Mouse (Mus musculus) CH12.LX (cell line): ENCODE data around the gene Xpnpep3. TPM values are rescaled to one million over a fixed set of nuclear protein-coding genes. Genes with fewer than 3 reads are reported as not detected.

Source experiments
- DNase-seq: peaks from one replicate; pipeline ENCODE4 v3.0.0-alpha.2; 2013; ENCODE audit errors: extremely low read depth
- H3K27ac ChIP-seq: 2 replicates; pipeline ENCODE4 v1.5.1; 2012; ENCODE audit warnings: low read depth, mild to moderate bottlenecking, control low read depth, moderate library complexity; ENCODE audit not compliant: insufficient read depth
- H3K27me3 ChIP-seq: replicated peaks from 2 replicates; pipeline ENCODE3; 2012; ENCODE audit warnings: inconsistent platforms
- H3K36me3 ChIP-seq, 2 experiments: replicated peaks in 1 of 2; 2 replicates each; pipeline versions ENCODE3 to v1.6.1; 2012; ENCODE audit warnings: inconsistent platforms in 1 of 2, low read length in 1 of 2, mild to moderate bottlenecking in 1 of 2, mixed read lengths in 1 of 2, moderate library complexity in 1 of 2; ENCODE audit not compliant: control insufficient read depth in 1 of 2, insufficient read depth in 1 of 2
- H3K4me1 ChIP-seq, 2 experiments: 2 replicates each; pipeline ENCODE4 v1.6.1; 2012; ENCODE audit warnings: inconsistent platforms in 1 of 2, moderate library complexity in 1 of 2; ENCODE audit not compliant: insufficient read depth in 2 of 2, control insufficient read depth in 1 of 2
- H3K4me2 ChIP-seq: 2 replicates; pipeline ENCODE4 v1.6.1; 2012; ENCODE audit warnings: low read depth, mild to moderate bottlenecking, control low read depth; ENCODE audit not compliant: poor library complexity, insufficient read depth, severe bottlenecking
- H3K4me3 ChIP-seq, 3 experiments: fragments of 150-350 bp in 1 of 3; sonication (generic) in 1 of 3; replicated peaks in 1 of 3; 2 replicates each; pipeline versions ENCODE3 to v1.5.1; 2011 to 2012; ENCODE audit warnings: low read depth in 2 of 3, low read length in 2 of 3, mild to moderate bottlenecking in 2 of 3, moderate library complexity in 2 of 3, control low read depth in 1 of 3, improper control_type of control experiment in 1 of 3, inconsistent platforms in 1 of 3, mixed read lengths in 1 of 3; ENCODE audit not compliant: poor library complexity in 1 of 3
- H3K79me2 ChIP-seq: replicated peaks from 2 replicates; pipeline ENCODE4 v1.6.1; 2012; ENCODE audit warnings: mild to moderate bottlenecking, moderate library complexity; ENCODE audit not compliant: control insufficient read depth, poor library complexity, insufficient read depth, severe bottlenecking; ENCODE audit errors: extremely low read depth
- H3K9ac ChIP-seq: 2 replicates; pipeline ENCODE4 v1.6.1; 2012; ENCODE audit warnings: low read depth, mild to moderate bottlenecking, control low read depth, moderate library complexity; ENCODE audit not compliant: insufficient read depth
- H3K9me3 ChIP-seq: replicated peaks from 2 replicates; pipeline ENCODE3; 2012; ENCODE audit warnings: low read length, inconsistent platforms, mixed read lengths
- BHLHE40 ChIP-seq: IDR thresholded peaks from 2 replicates; pipeline ENCODE4 v1.6.1; 2011; ENCODE audit warnings: mild to moderate bottlenecking, low read depth, low read length, improper control_type of control experiment
- CHD1 ChIP-seq: IDR thresholded peaks from 2 replicates; pipeline ENCODE4 v1.6.1; 2012; ENCODE audit warnings: low read depth, low read length, improper control_type of control experiment, inconsistent platforms
- CHD2 ChIP-seq: IDR thresholded peaks from 2 replicates; pipeline ENCODE4 v1.6.1; 2011; ENCODE audit warnings: low read length, improper control_type of control experiment
- CTCF ChIP-seq, 2 experiments: IDR thresholded peaks in 1 of 2; conservative IDR thresholded peaks in 1 of 2; 2 replicates each; pipeline ENCODE4 v1.5.1; 2011 to 2012; ENCODE audit warnings: low read depth in 2 of 2, low read length in 2 of 2, improper control_type of control experiment in 1 of 2, inconsistent platforms in 1 of 2, mild to moderate bottlenecking in 1 of 2, moderate library complexity in 1 of 2
- E2F4 ChIP-seq: IDR thresholded peaks from 2 replicates; pipeline ENCODE4 v1.6.1; 2011; ENCODE audit warnings: low read depth, low read length, improper control_type of control experiment; ENCODE audit not compliant: insufficient replicate concordance
- ELF1 ChIP-seq: IDR thresholded peaks from 2 replicates; pipeline ENCODE4 v1.6.1; 2014; ENCODE audit warnings: low read depth, mild to moderate bottlenecking, inconsistent platforms, low read length, improper control_type of control experiment
- EP300 ChIP-seq: IDR thresholded peaks from 2 replicates; pipeline ENCODE4 v1.6.1; 2011; ENCODE audit warnings: low read length, improper control_type of control experiment
- HCFC1 ChIP-seq: IDR thresholded peaks from 2 replicates; pipeline ENCODE4 v1.6.1; 2012; ENCODE audit warnings: low read depth, mild to moderate bottlenecking, inconsistent platforms, low read length, improper control_type of control experiment
- IRF4 ChIP-seq: IDR thresholded peaks from 2 replicates; pipeline ENCODE4 v1.6.1; 2014; ENCODE audit warnings: low read depth, mild to moderate bottlenecking, inconsistent platforms, low read length, improper control_type of control experiment
- JUN ChIP-seq: IDR thresholded peaks from 2 replicates; pipeline ENCODE4 v1.6.1; 2011; ENCODE audit warnings: low read depth, mild to moderate bottlenecking, low read length, improper control_type of control experiment, moderate library complexity; ENCODE audit not compliant: insufficient read depth
- MAZ ChIP-seq: IDR thresholded peaks from 2 replicates; pipeline ENCODE4 v1.6.1; 2012; ENCODE audit warnings: low read depth, mild to moderate bottlenecking, inconsistent platforms, low read length, improper control_type of control experiment, moderate library complexity
- MEF2A ChIP-seq: IDR thresholded peaks from 2 replicates; pipeline ENCODE4 v1.6.1; 2014; ENCODE audit warnings: low read depth, mild to moderate bottlenecking, inconsistent platforms, low read length, improper control_type of control experiment, borderline replicate concordance
- MXI1 ChIP-seq: IDR thresholded peaks from 2 replicates; pipeline ENCODE4 v1.6.1; 2011; ENCODE audit warnings: mild to moderate bottlenecking, low read depth, low read length, improper control_type of control experiment
- PAX5 ChIP-seq: IDR thresholded peaks from 2 replicates; pipeline ENCODE4 v1.6.1; 2012; ENCODE audit warnings: low read length, inconsistent platforms, mixed read lengths
- POLR2A ChIP-seq: IDR thresholded peaks from 2 replicates; pipeline ENCODE4 v1.6.1; 2011; ENCODE audit warnings: low read depth, mild to moderate bottlenecking, improper control_type of control experiment, low read length
- POLR2AphosphoS2 ChIP-seq: IDR thresholded peaks from 2 replicates; pipeline ENCODE4 v1.6.1; 2011; ENCODE audit warnings: low read depth, low read length, improper control_type of control experiment
- SIN3A ChIP-seq: IDR thresholded peaks from 2 replicates; pipeline ENCODE4 v1.6.1; 2012; ENCODE audit warnings: low read length, improper control_type of control experiment, inconsistent platforms
- SMC3 ChIP-seq: IDR thresholded peaks from 2 replicates; pipeline ENCODE4 v1.6.1; 2011; ENCODE audit warnings: low read depth, low read length, improper control_type of control experiment
- TBP ChIP-seq: conservative IDR thresholded peaks from 2 replicates; pipeline ENCODE4 v1.6.1; 2011; ENCODE audit warnings: low read depth, low read length, improper control_type of control experiment
- TCF12 ChIP-seq: IDR thresholded peaks from 2 replicates; pipeline ENCODE4 v1.6.1; 2014; ENCODE audit warnings: low read depth, mild to moderate bottlenecking, inconsistent platforms, low read length, improper control_type of control experiment
- ZKSCAN1 ChIP-seq: IDR thresholded peaks from 2 replicates; pipeline ENCODE4 v1.6.1; 2012; ENCODE audit warnings: low read depth, inconsistent platforms, low read length, improper control_type of control experiment, borderline replicate concordance
- ZNF384 ChIP-seq: IDR thresholded peaks from 2 replicates; pipeline ENCODE4 v1.6.1; 2012; ENCODE audit warnings: low read depth, low read length, improper control_type of control experiment, inconsistent platforms
- dilution Hi-C: fragments of 300-500 bp; cut with MboI; formaldehyde crosslinking; loops from 2 replicates; pipeline ENCODE4 v1.14.3; 2020; ENCODE audit warnings: low sequenced_read_pairs; ENCODE audit not compliant: extremely low pct_unique_long_range_greater_than_20kb, extremely low pct_ligation_motif_present
- in situ Hi-C: fragments of 300-500 bp; cut with MboI; formaldehyde crosslinking; loops from 3 replicates; pipeline ENCODE4 v1.14.3; 2019; ENCODE audit warnings: low sequenced_read_pairs, low pct_ligation_motif_present, low pct_unique_long_range_greater_than_20kb, mixed read lengths
- polyA plus RNA-seq: library from polyadenylated mRNA; unstranded; fragments of >175 nt; gene quantifications from 2 replicates; pipeline ENCODE4 v1.2.1, GENCODE M21; 2012; ENCODE audit warnings: low read depth; ENCODE audit not compliant: insufficient read length
- total RNA-seq, 2 experiments: library from RNA; depleted of rRNA; stranded (reverse); fragments of 300-350 nt in 1 of 2; fragments of >200 nt in 1 of 2; gene quantifications; 2 replicates each; pipeline ENCODE4 v1.2.3; 2012 to 2014

Gene Xpnpep3
- total and polyA plus RNA-seq, 3 experiments: 4.3 to 6.0 (median 5.2) TPM

DNA sequence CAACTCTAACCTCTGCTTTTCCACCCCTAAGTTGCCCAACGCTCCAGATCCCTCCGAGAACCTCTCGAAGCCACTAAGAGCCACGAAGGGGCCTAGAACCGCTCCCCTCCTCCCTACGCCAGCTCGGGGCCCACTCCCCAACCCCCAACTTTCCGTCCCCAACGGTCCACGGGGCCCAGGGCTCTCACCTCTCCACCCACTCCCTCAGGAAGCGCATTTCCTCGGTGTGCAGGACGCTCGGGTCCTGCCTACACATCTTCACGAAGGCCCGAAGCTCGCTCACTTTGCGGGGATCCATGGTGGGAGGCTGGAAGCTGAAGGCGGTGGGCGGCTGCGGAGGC, 671 bp upstream of the Xpnpep3 start:
- dilution Hi-C loops: no loop called here

DNA sequence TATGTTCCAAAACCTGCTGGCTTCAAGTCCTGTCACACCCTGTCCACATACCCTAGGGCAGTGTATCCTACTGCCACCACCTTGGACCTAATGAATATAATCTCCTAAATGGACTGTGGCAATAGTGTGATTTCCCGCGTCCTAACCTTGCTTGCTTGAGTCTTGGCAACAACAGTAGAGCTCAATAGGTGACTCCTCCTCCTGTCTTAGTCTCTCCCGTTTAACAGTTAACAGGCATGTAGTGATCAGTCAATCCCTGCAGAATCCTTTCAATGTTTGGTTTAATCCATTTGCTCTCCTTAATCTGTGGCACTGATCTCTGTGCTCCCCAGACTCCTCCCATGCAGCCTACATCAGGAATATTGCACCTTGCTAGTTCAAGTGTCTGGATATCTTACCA, 5.1 kb downstream of the Xpnpep3 start:
- peaks cover 0 to 21% of the 10 kb centered on the region in 2 experiments; a peak in 2 of 4 replicates for H3K4me1 ChIP-seq
- no peak overlapping the region for H3K4me3 ChIP-seq
- no peaks in the 10 kb centered on the region for H3K9me3 ChIP-seq
- in situ Hi-C loops (no loop called here), dilution Hi-C loops (no loop called here)
- H3K9ac ChIP-seq: no peak overlapping the region
- no peak overlapping the region for H3K4me2 ChIP-seq
- no peak for TF ChIP-seq PAX5
- TF ChIP-seq ELF1: no peak
- TF ChIP-seq MAZ: no peak
- no peak overlapping the region for H3K27ac ChIP-seq
- H3K79me2 ChIP-seq: peaks cover 29% of the 10 kb centered on the region
- H3K36me3 ChIP-seq: peaks cover 6 to 28% of the 10 kb centered on the region in 2 experiments
- H3K27me3 ChIP-seq: no peaks in the 10 kb centered on the region
- DNase-seq: no peak

More for the DNA sequence above, 671 bp upstream of the Xpnpep3 start:
- TF ChIP-seq HCFC1 (no peak), MAZ (0 out of 2 replicates have a peak, but pooled peaks have one; percentile 18), BHLHE40 (no peak), CHD2 (peak; percentile 68), ELF1 (peak; percentile 7; the same call in 1 of the 2 replicates), MEF2A (0 out of 2 replicates have a peak, but pooled peaks have one; percentile 25), ZNF384 (0 out of 2 replicates have a peak, but pooled peaks have one; percentile 0), ZKSCAN1 (no peak), CHD1 (0 out of 2 replicates have a peak, but pooled peaks have one; percentile 30), POLR2A (peak; percentile 66; the same call in 1 of the 2 replicates), IRF4 (0 out of 2 replicates have a peak, but pooled peaks have one; percentile 9), TBP (no peak)
- Histone ChIP-seq H3K4me2 (peak overlapping the region; percentile 100; the same call in 1 of the 2 replicates), H3K27me3 (no peaks in the 10 kb centered on the region), H3K36me3 (peaks cover 6 to 28% of the 10 kb centered on the region in 2 experiments), H3K9ac (peak overlapping the region; percentile 79), H3K9me3 (no peaks in the 10 kb centered on the region), H3K79me2 (peaks cover 74% of the 10 kb centered on the region), H3K27ac (peak overlapping the region; percentile 82), H3K4me3 (peak overlapping the region; percentile 68 to 98 (median 93)), H3K4me1 (peaks cover 0 to 49% of the 10 kb centered on the region in 2 experiments; a peak in 2 of 4 replicates)
- in situ Hi-C loops: no loop called here
- no peak for DNase-seq

DNA sequence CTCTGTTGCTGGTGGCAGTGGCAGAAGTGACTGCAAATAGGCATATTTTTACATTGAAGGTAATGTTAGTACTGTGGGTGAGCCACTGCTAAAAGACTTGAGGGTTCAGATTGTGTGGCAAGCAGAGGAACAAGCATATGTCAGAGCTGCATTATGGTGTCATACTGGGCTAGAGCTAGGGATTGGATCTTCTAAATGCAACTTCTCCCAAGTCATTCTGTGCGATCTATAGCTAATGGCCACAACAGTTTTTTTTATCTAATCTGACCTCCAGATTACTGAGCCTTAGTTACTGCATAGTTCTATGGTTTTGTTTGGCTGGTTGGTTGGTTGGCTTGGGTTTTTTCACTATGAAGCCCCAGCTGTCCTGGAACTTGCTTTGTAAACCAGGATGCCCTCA, 8.3 kb downstream of the Xpnpep3 start, which contains the start of gene Dnajb7:
Gene Dnajb7 (minus strand): TSS at position 101 of the 400 bp plus-strand sequence.
- Histone ChIP-seq H3K79me2 (peaks cover 6% of the 10 kb centered on the region; the same call in 1 of the 2 replicates), H3K27ac (no peak within 1 kb of the TSS), H3K4me3 (no peak within 1 kb of the TSS), H3K9ac (no peak within 1 kb of the TSS), H3K9me3 (no peaks in the 10 kb centered on the region), H3K36me3 (peaks cover 0 to 31% of the 10 kb centered on the region in 2 experiments), H3K27me3 (no peaks in the 10 kb centered on the region), H3K4me2 (no peak within 1 kb of the TSS), H3K4me1 (peaks cover 0 to 15% of the 10 kb centered on the region in 2 experiments; a peak in 2 of 4 replicates)
- in situ Hi-C loops (no loop called here), dilution Hi-C loops (no loop called here)
- TF ChIP-seq EP300 (no peak), SIN3A (no peak), CTCF (conservative IDR thresholded peaks at IDR 0.05 in 1 of 2, IDR thresholded peaks at IDR 0.05 in 1 of 2; ENCODE audit: low read depth in 2 of 2, low read length in 2 of 2) (no peak), SMC3 (no peak), JUN (no peak), POLR2AphosphoS2 (no peak), E2F4 (no peak), MXI1 (no peak), POLR2A (no peak), TCF12 (no peak), CHD2 (no peak)
- no peak for DNase-seq
